Mouse (Mus musculus) lung, postnatal 4 days (tissue): ENCODE measurements around the gene Utp6.
"Not testable (repeated sequence)": the region's sequence is repeated elsewhere in the genome, so short reads cannot be mapped to it uniquely, and the experiment has no call there.

Experiments
- DNase-seq, 2 experiments: peaks; one replicate each; pipeline ENCODE4 v3.0.0; 2021

The Utp6 gene

GRCm38 (mm10) chr11:79962125-79962876 is at the start of gene Utp6:
Gene Utp6 (minus strand): TSS chr11:79962390.
- peak; percentile 96 to 99 for DNase-seq

DNA sequence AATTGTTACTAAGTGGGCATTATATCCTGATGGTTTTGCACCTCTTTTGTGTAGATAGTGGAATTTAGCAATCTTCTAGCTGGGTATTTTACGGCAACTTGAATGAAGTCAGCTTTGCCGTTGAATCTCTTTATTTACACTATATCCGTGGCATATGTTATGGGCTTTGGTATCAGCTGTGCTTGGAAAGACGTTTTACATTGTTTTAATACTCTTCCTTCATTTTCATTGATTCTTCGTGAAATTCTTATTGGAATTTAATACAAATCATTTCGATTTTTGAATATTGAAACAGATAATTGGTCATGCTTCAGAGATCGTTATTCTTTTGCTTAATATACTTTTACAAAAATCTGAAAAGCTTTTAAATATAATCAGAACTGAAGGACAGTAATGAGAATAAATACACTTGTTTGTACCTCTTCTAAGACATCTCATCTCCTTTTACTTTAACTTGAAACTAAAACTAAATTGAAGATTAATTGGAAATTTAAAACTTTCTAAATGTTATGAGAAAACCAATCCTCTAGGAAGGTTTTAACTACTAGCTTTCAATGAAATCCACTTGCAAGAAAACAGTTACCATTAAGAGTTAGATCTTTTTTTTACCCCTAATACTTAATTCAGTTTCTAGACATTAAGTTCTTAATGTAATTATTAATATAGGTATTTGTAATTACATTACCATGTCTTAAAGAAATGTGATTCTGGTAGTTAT is 32.2 kb upstream of the Utp6 start:
- no peak for DNase-seq

- no peak for DNase-seq
These were observed 31.4 kb upstream of the Utp6 start for GRCm38 (mm10) chr11:79993356-79994270.

GRCm38 (mm10) chr11:79992592-79993355 is 30.6 kb upstream of the Utp6 start, which contains the start of gene Suz12:
Gene Suz12 (plus strand): TSS chr11:79993106.
- peak; percentile 97 to 99 for DNase-seq

- no peak for DNase-seq
These were observed 29.9 kb upstream of the Utp6 start for GRCm38 (mm10) chr11:79992035-79992591.

DNA sequence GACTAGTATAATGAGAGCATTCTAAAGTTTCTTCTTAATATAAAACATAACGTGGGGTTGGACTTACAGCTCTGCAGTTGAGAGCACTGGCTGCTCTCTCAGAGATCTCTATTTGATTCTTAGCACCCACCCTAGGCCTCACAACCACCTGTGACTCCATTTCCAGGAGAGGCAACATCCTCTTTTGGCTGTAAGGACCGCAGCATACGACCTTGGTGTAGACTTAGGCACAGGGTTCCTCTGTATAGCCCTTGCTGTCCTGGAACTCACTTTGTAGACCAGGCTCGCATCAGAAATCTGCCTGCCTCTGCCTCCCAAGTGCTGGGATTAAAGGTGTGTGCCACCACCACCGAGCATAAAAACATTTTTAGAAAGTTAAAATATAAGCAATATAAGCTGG is 29.4 kb upstream of the Utp6 start:
- no peak for DNase-seq

DNA sequence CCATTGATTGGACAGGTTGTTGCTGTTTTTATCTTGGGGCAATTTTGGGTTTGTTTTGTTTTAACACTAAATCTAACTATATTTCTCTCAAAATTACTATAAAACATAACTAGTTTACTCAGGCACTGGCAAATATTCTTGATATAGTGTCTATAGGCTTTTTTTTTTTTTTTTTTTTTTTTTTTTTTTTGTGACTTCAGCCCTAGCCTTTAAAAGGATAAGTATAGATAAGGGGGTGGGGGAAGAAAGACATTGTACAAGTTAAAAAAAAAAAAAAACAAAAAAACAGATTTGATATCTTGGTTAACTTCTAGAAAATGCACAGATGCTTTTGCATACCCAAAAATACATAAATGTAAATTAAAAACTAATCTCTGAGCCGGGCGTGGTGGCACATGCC is 27.9 kb upstream of the Utp6 start:
- no peak for DNase-seq

- no peak for DNase-seq
These were observed 25.7 kb upstream of the Utp6 start for GRCm38 (mm10) chr11:79987896-79988295.

DNA sequence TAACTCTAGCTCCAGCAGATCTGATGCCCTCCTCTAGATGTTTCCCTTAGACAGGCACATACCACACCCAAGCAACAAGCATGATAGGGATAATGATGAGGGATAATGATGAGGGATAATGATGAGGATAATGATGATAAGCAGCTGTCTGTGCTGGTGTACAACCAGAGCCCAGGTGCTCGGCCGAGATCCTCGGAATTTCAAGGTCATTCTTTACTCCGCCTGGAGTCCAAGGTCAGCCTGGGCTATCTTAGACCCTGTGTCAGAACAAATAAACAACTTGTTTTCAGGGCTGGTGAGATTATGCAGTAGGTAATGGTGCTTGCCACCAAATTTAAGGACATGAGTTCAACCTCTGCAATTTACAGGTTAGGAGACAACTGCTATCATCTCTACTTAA is 24.7 kb upstream of the Utp6 start:
- DNase-seq: no peak

- not testable (repeated sequence) for DNase-seq
These were observed 15.6 kb upstream of the Utp6 start for GRCm38 (mm10) chr11:79977747-79978146.

DNA sequence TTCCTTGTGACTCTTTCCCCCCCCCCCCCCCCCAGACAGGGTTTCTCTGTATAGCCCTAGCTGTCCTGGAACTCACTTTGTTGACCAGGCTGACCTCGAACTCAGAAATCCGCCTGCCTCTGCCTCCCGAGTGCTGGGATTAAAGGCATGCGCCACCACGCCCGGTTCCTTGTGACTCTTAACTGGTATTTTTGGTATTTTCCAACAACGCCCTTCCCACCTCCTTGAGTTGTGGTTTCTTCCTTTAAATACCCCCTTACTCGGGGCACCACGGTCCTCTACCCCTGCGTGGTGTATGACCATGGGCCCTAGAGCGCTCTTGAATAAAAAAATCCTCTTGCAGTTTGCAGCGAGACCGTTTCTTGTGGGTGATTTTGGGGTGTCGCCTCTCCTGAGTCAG is 14.9 kb upstream of the Utp6 start:
- not testable (repeated sequence) for DNase-seq

GRCm38 (mm10) chr11:79976645-79977044 is 14.5 kb upstream of the Utp6 start:
- DNase-seq: not testable (repeated sequence)

GRCm38 (mm10) chr11:79976222-79976621 is 14.0 kb upstream of the Utp6 start:
- DNase-seq: no peak

- DNase-seq: no peak
These were observed 13.2 kb upstream of the Utp6 start for GRCm38 (mm10) chr11:79975377-79975776.

DNA sequence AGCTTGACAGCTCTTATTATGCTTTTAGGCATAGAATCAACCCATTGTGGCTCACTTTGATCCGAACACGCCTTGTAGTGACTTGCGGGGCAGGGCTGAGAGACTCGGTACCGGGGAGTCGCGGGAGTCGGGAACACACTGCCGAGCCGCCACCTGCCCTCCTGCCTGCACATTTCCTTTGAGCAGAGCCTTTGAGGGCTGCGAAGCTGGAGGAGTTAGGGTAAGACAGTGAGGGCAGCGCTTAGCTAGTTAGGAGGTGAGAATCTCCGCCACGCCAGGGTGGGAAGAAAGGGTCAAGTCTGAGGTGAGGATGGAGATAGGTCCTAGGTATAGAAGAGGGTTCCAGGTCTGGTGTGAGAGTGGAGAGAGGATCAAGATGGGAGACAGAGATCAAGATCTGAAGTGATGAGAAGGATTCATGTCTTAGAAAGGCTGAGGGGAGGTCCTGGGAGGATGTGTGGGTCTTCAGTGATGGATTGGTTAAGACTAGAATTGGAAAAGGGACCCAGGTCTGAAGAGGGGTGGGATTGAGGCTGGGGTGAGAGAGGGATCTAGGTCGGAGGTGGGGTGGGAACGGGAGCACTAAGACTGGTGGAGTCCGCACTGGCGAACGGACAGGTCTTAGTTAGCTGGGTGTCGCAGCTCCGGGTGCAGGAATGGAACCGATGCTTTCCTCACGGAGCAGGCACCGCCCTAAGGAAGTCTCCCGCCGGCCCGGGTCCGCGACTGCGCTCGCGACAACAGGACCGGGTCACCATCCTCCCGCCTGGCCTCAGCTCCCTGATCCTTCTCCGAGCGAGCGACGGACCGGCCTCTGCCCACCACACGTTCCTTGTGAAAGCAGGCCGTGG is 11.7 kb upstream of the Utp6 start:
- peak; percentile 39 to 41 for DNase-seq

GRCm38 (mm10) chr11:79973133-79973532 is 10.9 kb upstream of the Utp6 start:
- DNase-seq: no peak

GRCm38 (mm10) chr11:79967752-79968151 is 5.6 kb upstream of the Utp6 start:
- no peak for DNase-seq

DNA sequence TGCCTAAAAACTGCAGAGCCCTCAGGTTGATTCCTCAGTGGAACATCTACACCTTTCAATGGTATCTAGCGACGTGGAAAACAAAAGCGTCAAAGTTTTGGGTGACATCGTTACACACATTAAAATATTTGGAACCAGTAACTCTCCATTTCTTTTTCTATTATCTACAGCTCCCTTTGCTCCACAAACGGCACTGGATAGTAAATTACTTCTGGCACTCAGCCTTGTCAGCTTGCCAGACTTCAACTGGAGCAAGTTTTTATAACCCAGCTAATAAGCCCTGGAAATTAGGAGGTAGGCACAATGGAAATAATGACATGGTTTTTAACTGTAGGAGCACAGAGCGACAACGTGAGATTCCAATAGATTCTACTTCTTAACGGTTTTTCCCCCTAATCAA is 3.7 kb upstream of the Utp6 start:
- DNase-seq: peak in 1 of 2 experiments; percentile 39

GRCm38 (mm10) chr11:79963212-79963974 is 1.2 kb upstream of the Utp6 start:
- no peak for DNase-seq

DNA sequence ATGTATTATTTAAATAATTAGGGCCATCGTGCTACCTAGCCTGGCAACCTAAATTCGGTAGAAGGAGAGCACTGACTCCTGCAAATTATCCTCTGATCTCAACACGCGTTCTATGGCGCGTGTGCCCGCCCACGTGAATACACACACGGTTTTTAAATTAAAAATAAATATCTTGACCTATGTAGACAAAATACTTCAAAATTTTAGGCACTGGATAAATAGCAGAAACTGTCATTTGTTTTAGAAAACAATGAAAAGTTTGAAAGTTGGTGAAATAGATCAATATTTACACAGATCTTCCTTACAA is 640 bp upstream of the Utp6 start:
- DNase-seq: no peak
